Mouse (Mus musculus) intestine, postnatal 0 days (tissue): ENCODE measurements around the gene Bcl2l15. TPM values are rescaled to one million over a fixed set of nuclear protein-coding genes. Genes with fewer than 3 reads are reported as not detected.

Source experiments
- ATAC-seq: fragments of 200-750 bp; cut with Nextera tagmentation; 2 replicates; pipeline ENCODE4 v1.8.0; 2017; ENCODE audit warnings: mild to moderate bottlenecking, moderate TSS enrichment, moderate library complexity
- H3K27ac ChIP-seq: fragments of 300-500 bp; sonication (generic); 2 replicates; pipeline ENCODE4 v1.5.1; 2014; ENCODE audit warnings: mild to moderate bottlenecking, low read depth, low read length, moderate library complexity
- H3K27me3 ChIP-seq: fragments of 300-500 bp; sonication (generic); replicated peaks from 2 replicates; pipeline ENCODE4 v1.6.1; 2014; ENCODE audit warnings: low read length, mixed read lengths; ENCODE audit not compliant: control insufficient read depth, insufficient read depth
- H3K36me3 ChIP-seq: fragments of 300-500 bp; sonication (generic); 2 replicates; pipeline ENCODE4 v1.6.1; 2014; ENCODE audit warnings: mild to moderate bottlenecking, moderate library complexity; ENCODE audit not compliant: control insufficient read depth, insufficient read depth
- H3K4me1 ChIP-seq: fragments of 300-500 bp; sonication (generic); replicated peaks from 2 replicates; pipeline ENCODE4 v1.6.1; 2014; ENCODE audit warnings: antibody characterized with exemption, low read length, mixed read lengths; ENCODE audit not compliant: control insufficient read depth, insufficient read depth
- H3K4me2 ChIP-seq: fragments of 300-500 bp; sonication (generic); replicated peaks from 2 replicates; pipeline ENCODE4 v1.6.1; 2014; ENCODE audit warnings: low read depth, mild to moderate bottlenecking, moderate library complexity
- H3K4me3 ChIP-seq: fragments of 300-500 bp; sonication (generic); 2 replicates; pipeline ENCODE4 v1.5.1; 2014; ENCODE audit warnings: low read depth, low read length
- H3K9ac ChIP-seq: fragments of 300-500 bp; sonication (generic); 2 replicates; pipeline ENCODE4 v1.6.1; 2014; ENCODE audit warnings: mild to moderate bottlenecking, low read depth, low read length
- H3K9me3 ChIP-seq: fragments of 300-500 bp; sonication (generic); 2 replicates; pipeline ENCODE4 v1.6.1; 2016; ENCODE audit warnings: mixed run types; ENCODE audit not compliant: control insufficient read depth
- CTCF ChIP-seq: sonication (generic); IDR thresholded peaks from 2 replicates; pipeline ENCODE4 v1.5.1; 2016; ENCODE audit warnings: low read depth, mild to moderate bottlenecking, control low read depth, antibody characterized with exemption, moderate library complexity
- WGBS: fragments of 180-500 bp; shearing (Covaris S2); extraction: QIAGEN DNeasy Blood & Tissue Kit; methylation state at CpG from one replicate; pipeline ENCODE4 v1.1.7; 2014; 5-methylcytosine and 5-hydroxymethylcytosine counted together
- polyA plus RNA-seq: library from polyadenylated mRNA; unstranded; fragments of >200 nt; fragmentation: Nextera tagmentation; extraction: Ambion mirVana; gene quantifications from 2 replicates; pipeline ENCODE4 v1.2.1, GENCODE M21; 2015

Bcl2l15 gene
- polyA plus RNA-seq, 1 experiment from 2014 or later: 27.1 TPM

DNA sequence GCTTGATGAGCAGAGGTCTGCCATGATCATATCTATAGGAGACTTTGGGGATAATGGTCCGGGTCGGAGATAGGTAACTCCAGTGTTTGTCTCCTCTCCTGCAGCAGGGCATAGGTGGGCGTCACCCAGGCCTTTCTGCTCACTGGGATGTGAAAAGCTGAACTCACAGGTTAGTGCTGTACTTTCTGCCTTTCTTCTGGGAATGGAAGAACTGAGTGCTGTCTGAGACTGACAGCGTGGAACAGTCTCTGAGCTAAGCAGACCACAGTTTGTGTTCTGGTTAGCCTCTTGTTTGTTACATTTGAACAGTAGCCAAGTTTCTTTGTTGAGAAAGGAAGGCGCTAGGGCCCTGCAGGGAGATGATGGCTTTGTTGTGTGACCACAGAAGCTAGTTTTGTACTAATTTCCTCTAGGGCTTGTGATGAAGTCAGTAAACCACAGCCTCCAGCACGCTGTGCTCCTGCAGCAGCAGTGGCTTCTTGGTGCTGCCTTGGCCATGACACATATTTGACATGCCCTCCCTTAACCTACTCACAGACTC lies 27.5 kb downstream of the Bcl2l15 start:
- no peak for TF ChIP-seq CTCF
- ATAC-seq: no peak
- Histone ChIP-seq H3K4me1 (no peaks in the 10 kb centered on the region), H3K4me3 (no peak overlapping the region), H3K4me2 (no peak overlapping the region), H3K9me3 (no peaks in the 10 kb centered on the region), H3K27ac (no peak overlapping the region), H3K27me3 (no peaks in the 10 kb centered on the region), H3K36me3 (no peaks in the 10 kb centered on the region), H3K9ac (no peak overlapping the region)
- 69% methylated on average over 6 of the region's 6 CpGs for WGBS

DNA sequence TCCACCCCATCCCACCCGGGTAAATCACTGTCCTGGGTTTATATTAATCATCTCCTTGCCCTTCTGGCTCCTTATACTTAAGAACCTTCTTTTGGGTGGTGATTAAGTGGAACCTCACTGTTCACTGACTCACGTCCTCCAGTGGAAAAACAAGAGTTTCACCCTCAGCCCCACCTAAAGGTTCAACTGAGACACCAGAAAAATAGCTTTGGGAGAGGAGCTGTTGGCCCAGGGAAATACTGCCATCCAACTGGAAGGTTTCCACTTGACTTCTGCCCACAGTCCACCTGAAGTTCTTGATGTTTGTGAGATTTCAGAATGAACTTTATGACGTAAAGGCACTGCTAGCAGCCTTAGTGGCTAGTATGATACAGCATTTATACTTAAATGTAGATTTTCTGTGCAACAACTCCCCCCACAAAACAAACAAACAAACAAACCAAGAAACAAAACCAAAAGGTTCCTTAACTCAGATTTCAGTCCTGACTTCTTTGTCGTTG lies 30.4 kb downstream of the Bcl2l15 start:
- Histone ChIP-seq H3K9me3 (no peaks in the 10 kb centered on the region), H3K27ac (no peak overlapping the region), H3K4me1 (no peaks in the 10 kb centered on the region), H3K36me3 (no peaks in the 10 kb centered on the region), H3K4me2 (no peak overlapping the region), H3K9ac (no peak overlapping the region), H3K4me3 (no peak overlapping the region), H3K27me3 (no peaks in the 10 kb centered on the region)
- WGBS: 66% methylated on average over 4 of the region's 4 CpGs
- no peak for TF ChIP-seq CTCF
- ATAC-seq: no peak

DNA sequence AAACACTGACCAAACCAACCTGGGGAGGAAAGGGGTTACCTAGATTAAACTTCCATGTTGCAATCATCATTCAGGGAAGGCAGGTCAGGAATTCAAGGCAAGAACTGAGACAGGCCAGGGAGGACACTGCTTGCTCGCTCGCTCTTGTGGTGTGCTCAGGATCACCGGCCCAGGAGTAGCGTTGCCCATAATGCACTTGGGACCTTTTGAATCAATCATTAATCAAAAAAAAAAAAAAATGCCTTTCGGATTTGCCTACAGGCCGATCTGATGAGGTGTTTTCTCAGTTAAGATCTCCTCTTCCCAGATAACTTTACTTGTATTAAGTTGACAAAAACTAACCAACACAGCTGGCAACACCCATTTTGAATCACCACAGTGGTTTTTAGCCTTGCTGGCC lies 31.8 kb downstream of the Bcl2l15 start:
- no peak for ATAC-seq
- Histone ChIP-seq H3K36me3 (no peaks in the 10 kb centered on the region), H3K9ac (no peak overlapping the region), H3K9me3 (no peaks in the 10 kb centered on the region), H3K27me3 (no peaks in the 10 kb centered on the region), H3K4me1 (no peaks in the 10 kb centered on the region), H3K4me2 (no peak overlapping the region), H3K4me3 (no peak overlapping the region), H3K27ac (no peak overlapping the region)
- WGBS: 66% methylated on average over 6 of the region's 6 CpGs
- TF ChIP-seq CTCF: no peak

DNA sequence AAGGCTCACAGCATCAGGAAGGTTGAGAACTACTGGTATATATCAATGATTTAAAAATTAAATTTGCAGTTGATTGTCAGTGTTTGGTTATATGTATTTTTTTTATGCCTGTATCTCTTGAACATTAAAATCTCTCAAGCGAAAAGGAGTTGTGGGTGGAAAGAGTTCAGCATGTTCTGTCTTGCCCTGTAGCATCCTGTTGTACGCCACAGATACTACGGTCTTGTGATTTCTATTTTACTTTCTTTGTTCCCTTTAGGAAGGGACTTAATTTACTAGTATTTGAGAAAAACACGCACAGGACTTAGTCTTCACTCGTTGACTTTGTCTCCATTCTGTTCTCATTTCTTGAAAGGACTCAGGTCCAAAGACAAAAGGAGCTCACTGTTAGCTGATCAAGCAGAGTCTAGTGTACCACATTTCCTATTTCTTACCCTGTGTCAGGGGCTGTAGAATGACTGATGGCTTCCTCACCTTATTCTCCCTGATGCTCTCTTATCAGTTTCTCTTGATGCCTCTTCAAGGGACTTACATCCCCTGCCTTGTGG lies 35.1 kb downstream of the Bcl2l15 start:
- no peak for TF ChIP-seq CTCF
- ATAC-seq: no peak
- 88% methylated on average over 5 of the region's 5 CpGs for whole genome bisulfite sequencing

DNA sequence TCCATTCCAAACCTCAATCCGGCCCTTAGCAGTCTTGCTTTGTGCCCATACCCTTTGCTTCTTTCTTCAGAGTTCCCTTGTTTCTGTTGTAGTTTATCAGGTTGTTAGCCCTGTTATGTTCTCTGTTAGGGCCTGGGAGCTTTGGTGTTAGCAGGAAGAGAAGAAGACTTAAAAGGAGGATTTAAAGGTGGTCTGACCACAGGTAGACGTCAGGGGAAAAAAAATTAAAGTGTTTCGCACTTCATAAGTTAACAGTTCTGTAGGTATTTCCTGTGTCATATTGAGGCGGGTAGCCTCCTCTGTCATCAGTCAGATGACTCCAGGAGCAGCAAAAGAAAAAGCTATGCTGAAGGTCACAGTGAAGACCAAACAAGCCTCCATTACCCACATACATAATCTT lies 35.6 kb downstream of the Bcl2l15 start:
- H3K4me1 ChIP-seq: no peaks in the 10 kb centered on the region
- no peak overlapping the region for H3K4me2 ChIP-seq
- no peaks in the 10 kb centered on the region for H3K27me3 ChIP-seq
- no peak overlapping the region for H3K9ac ChIP-seq
- no peak overlapping the region for H3K27ac ChIP-seq
- no peaks in the 10 kb centered on the region for H3K9me3 ChIP-seq
- TF ChIP-seq CTCF: no peak
- no peak overlapping the region for H3K4me3 ChIP-seq
- no peaks in the 10 kb centered on the region for H3K36me3 ChIP-seq
- no peak for ATAC-seq
- WGBS: 80% methylated on average over 4 of the region's 4 CpGs

More for the DNA sequence above, 35.1 kb downstream of the Bcl2l15 start:
- Histone ChIP-seq H3K9me3 (no peaks in the 10 kb centered on the region), H3K36me3 (no peaks in the 10 kb centered on the region), H3K27ac (no peak overlapping the region), H3K27me3 (no peaks in the 10 kb centered on the region), H3K4me1 (no peaks in the 10 kb centered on the region), H3K4me3 (no peak overlapping the region), H3K4me2 (no peak overlapping the region), H3K9ac (no peak overlapping the region)

DNA sequence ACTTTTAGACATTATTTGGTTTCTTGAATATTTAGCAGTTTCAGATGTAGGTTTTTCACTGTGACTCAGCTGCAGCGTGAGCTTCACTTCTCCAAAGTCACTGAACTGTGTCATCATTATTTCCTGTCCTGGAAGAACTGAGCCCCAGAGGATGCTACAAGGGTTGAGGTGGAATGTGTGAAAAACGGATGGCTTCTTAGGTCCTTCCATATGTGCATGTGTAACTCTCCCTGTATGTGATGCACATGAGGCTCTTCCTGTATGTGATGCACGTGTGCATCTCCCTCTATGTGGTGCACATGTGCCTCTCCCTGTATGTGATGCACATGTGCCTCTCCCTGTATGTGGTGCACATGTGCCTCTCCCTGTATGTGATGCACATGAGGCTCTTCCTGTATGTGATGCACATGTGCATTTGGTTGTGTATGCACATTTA lies 40.3 kb downstream of the Bcl2l15 start:
- Histone ChIP-seq H3K4me2 (no peak overlapping the region), H3K9ac (no peak overlapping the region), H3K4me1 (no peaks in the 10 kb centered on the region), H3K27me3 (no peaks in the 10 kb centered on the region), H3K36me3 (no peaks in the 10 kb centered on the region), H3K9me3 (no peaks in the 10 kb centered on the region), H3K4me3 (no peak overlapping the region), H3K27ac (no peak overlapping the region)
- WGBS: 74% methylated on average over 3 of the region's 3 CpGs
- no peak for ATAC-seq
- TF ChIP-seq CTCF: no peak
